Mouse (Mus musculus) spleen, postnatal 14 days (tissue): ENCODE data around the gene Invs.

Experiments used
- DNase-seq, 2 experiments: peaks; one replicate each; pipeline ENCODE4 v3.0.0; 2021 to 2022; ENCODE audit warnings: low spot score in 2 of 2

Invs gene

GRCm38 (mm10) chr4:48458436-48458835 lies 178.9 kb downstream of the Invs start:
- no peak for DNase-seq

GRCm38 (mm10) chr4:48461060-48461459 lies 181.5 kb downstream of the Invs start:
- DNase-seq = no peak

- no peak for DNase-seq
Observed at GRCm38 (mm10) chr4:48470977-48471376, 191.4 kb downstream of the Invs start.

GRCm38 (mm10) chr4:48472052-48472791 lies 192.7 kb downstream of the Invs start:
- DNase-seq = no peak

- DNase-seq = peak; percentile 79 to 86
Observed at GRCm38 (mm10) chr4:48472792-48473650, 193.5 kb downstream of the Invs start, which contains the start of gene Tex10. Gene Tex10, minus strand, starts transcription at chr4:48473459.

GRCm38 (mm10) chr4:48473651-48474011 lies 194.1 kb downstream of the Invs start:
- no peak for DNase-seq

GRCm38 (mm10) chr4:48481287-48481686 lies 201.7 kb downstream of the Invs start:
- DNase-seq = no peak
